ENCODE assay signal across 18 mouse cellular contexts in the genomic region with DNA sequence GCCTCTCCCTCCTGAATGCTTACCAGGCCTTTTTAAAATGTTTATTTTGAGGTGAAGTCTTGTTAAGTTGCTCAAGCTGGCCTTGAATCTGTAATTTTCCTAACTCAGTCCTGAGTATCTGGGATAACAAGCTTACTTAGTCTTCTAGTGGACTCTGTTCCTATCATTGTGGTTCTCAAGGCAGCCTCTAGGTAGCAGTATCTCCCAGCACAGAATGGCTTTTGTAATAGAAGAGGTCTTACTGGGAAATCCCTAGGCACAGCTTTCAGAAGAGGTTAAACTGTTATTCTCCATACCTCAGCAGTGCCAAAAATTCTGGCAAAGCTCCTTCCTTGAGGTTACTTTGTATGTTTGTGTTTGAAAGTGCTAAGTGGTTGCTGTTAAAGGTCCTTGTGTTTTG. TPM values are rescaled to one million over a fixed set of nuclear protein-coding genes. Genes with fewer than 3 reads are reported as not detected.
DNase-seq lines count a peak whose midpoint lies in the region; ATAC-seq and TF ChIP-seq lines count a peak whose summit lies in the region.
"Had no signal": no experiment of that assay in that cellular context is flagged by ENCODE, and none has a peak within 500 bp of the region (broad histone marks: within the 10 kb centered on the region; RNA-seq: fewer than 3 reads in every experiment).

No protein-coding gene starts in this region.

- H3K4me3 ChIP-seq in forebrain, postnatal 0 days (ENCODE audit: low read depth, low read length), result no peak overlapping the region
- H3K4me3 ChIP-seq in forebrain, embryonic 12.5 days (replicated peaks), result no peak overlapping the region
- H3K4me3 ChIP-seq in left cerebral cortex, adult 2 months, result no peak overlapping the region
- H3K4me3 ChIP-seq in CH12.LX (replicated peaks in 1 of 3; ENCODE audit: low read depth in 2 of 3, low read length in 2 of 3, poor library complexity in 1 of 3), result no peak overlapping the region
- H3K4me3 ChIP-seq: kidney, embryonic 15.5 days; liver, embryonic 12.5 days; myocyte had no signal

- peaks cover 6% of the 10 kb centered on the region; the same call in 1 of the 2 replicates for H3K79me2 ChIP-seq in CH12.LX (replicated peaks; ENCODE audit: control insufficient read depth, extremely low read depth, insufficient read depth, poor library complexity, severe bottlenecking)

- TF ChIP-seq POLR2A in CH12.LX (IDR thresholded peaks at IDR 0.05; ENCODE audit: low read depth, low read length), result no peak

- no peak for TF ChIP-seq EP300 in CH12.LX (IDR thresholded peaks at IDR 0.05; ENCODE audit: low read length)

- H3K27me3 ChIP-seq in forebrain, postnatal 0 days (ENCODE audit: insufficient read depth, low read length), result no peaks in the 10 kb centered on the region
- no peaks in the 10 kb centered on the region for H3K27me3 ChIP-seq in forebrain, embryonic 12.5 days
- no peaks in the 10 kb centered on the region for H3K27me3 ChIP-seq in CH12.LX (replicated peaks)
- H3K27me3 ChIP-seq: kidney, embryonic 15.5 days; liver, embryonic 12.5 days had no signal

- TF ChIP-seq CTCF in forebrain, postnatal 0 days (IDR thresholded peaks at IDR 0.05; ENCODE audit: low read depth), result peak; percentile 76
- peak; percentile 62 for TF ChIP-seq CTCF in left cerebral cortex, adult 2 months (IDR thresholded peaks at IDR 0.05)
- peak in 1 of 2 experiments; percentile 42; a peak in 2 of 4 replicates for TF ChIP-seq CTCF in CH12.LX (conservative IDR thresholded peaks at IDR 0.05 in 1 of 2, IDR thresholded peaks at IDR 0.05 in 1 of 2; ENCODE audit: low read depth in 2 of 2, low read length in 2 of 2)

- intact Hi-C loops in left cerebral cortex, adult 2 months (cut with DNase I), result no loop called here
- intact Hi-C loops in left cerebral cortex, postnatal 10 days (cut with DNase I), result loop anchor here (5.0 kb wide), 1 partner anchor 47 kb away; a partner anchor contains a TSS

- peaks cover 96% of the 10 kb centered on the region for H3K36me3 ChIP-seq in forebrain, postnatal 0 days (ENCODE audit: insufficient read depth)
- peaks cover 98% of the 10 kb centered on the region for H3K36me3 ChIP-seq in forebrain, embryonic 12.5 days (replicated peaks)
- peaks cover 85 to 97% of the 10 kb centered on the region in 2 experiments for H3K36me3 ChIP-seq in CH12.LX (replicated peaks in 1 of 2; ENCODE audit: control insufficient read depth in 1 of 2, insufficient read depth in 1 of 2, low read length in 1 of 2)

- in situ Hi-C loops in CH12.LX (cut with MboI; ENCODE audit: low pct_ligation_motif_present, low pct_unique_long_range_greater_than_20kb, low sequenced_read_pairs), result loop anchor here (25.0 kb wide), 1 partner anchor 447 kb away; a partner anchor contains a TSS

- dilution Hi-C loops in CH12.LX (cut with MboI; ENCODE audit: extremely low pct_ligation_motif_present, extremely low pct_unique_long_range_greater_than_20kb, low sequenced_read_pairs), result no loop called here

- no peak overlapping the region for H3K4me2 ChIP-seq in forebrain, postnatal 0 days (ENCODE audit: low read depth)
- H3K4me2 ChIP-seq in forebrain, embryonic 12.5 days, result no peak overlapping the region
- H3K4me2 ChIP-seq in CH12.LX (ENCODE audit: insufficient read depth, low read depth, poor library complexity, severe bottlenecking), result no peak overlapping the region
- H3K4me2 ChIP-seq: kidney, embryonic 15.5 days; liver, embryonic 12.5 days had no signal

- no peak overlapping the region for H3K9ac ChIP-seq in forebrain, postnatal 0 days
- no peak overlapping the region for H3K9ac ChIP-seq in forebrain, embryonic 12.5 days
- no peak overlapping the region for H3K9ac ChIP-seq in CH12.LX (ENCODE audit: insufficient read depth, low read depth)
- H3K9ac ChIP-seq: kidney, embryonic 15.5 days; liver, embryonic 12.5 days had no signal

- no peak overlapping the region for H3K27ac ChIP-seq in forebrain, postnatal 0 days (ENCODE audit: low read depth, low read length)
- H3K27ac ChIP-seq in forebrain, embryonic 12.5 days, result no peak overlapping the region
- H3K27ac ChIP-seq in left cerebral cortex, adult 2 months, result no peak overlapping the region
- H3K27ac ChIP-seq in CH12.LX (ENCODE audit: insufficient read depth, low read depth), result no peak overlapping the region
- H3K27ac ChIP-seq: kidney, embryonic 15.5 days; liver, embryonic 12.5 days had no signal

- peak; percentile 67 for DNase-seq in forebrain, postnatal 0 days
- no peak for DNase-seq in left cerebral cortex, adult 2 months (ENCODE audit: extremely low spot score in 1 of 2, low spot score in 2 of 2)
- DNase-seq in left cerebral cortex, postnatal 10 days (ENCODE audit: extremely low spot score in 1 of 2, low spot score in 2 of 2), result no peak
- DNase-seq in CH12.LX (ENCODE audit: extremely low read depth) (no peak), NIH3T3 (ENCODE audit: low read depth) (peak; percentile 72)
- DNase-seq in adrenal gland, adult 2 months, result no peak
- DNase-seq in urinary bladder, postnatal 10 days (ENCODE audit: low spot score), result no peak
- DNase-seq: heart, adult 18-20 months; heart, postnatal 4 days; thymus, adult 18-20 months had no signal

- peak; percentile 70; the same call in 1 of the 2 replicates for ATAC-seq in forebrain, postnatal 0 days
- ATAC-seq in forebrain, embryonic 12.5 days (ENCODE audit: low FRiP score), result no peak
- ATAC-seq: liver, embryonic 12.5 days had no signal

- peak; percentile 5 for TF ChIP-seq RAD21 in CH12.LX (IDR thresholded peaks at IDR 0.05; ENCODE audit: low read depth, low read length)

- no peaks in the 10 kb centered on the region for H3K9me3 ChIP-seq in forebrain, postnatal 0 days (ENCODE audit: low read length)
- H3K9me3 ChIP-seq in forebrain, embryonic 12.5 days, result no peaks in the 10 kb centered on the region
- no peaks in the 10 kb centered on the region for H3K9me3 ChIP-seq in CH12.LX (replicated peaks; ENCODE audit: low read length)
- H3K9me3 ChIP-seq: kidney, embryonic 15.5 days; liver, embryonic 12.5 days had no signal

- no peaks in the 10 kb centered on the region for H3K4me1 ChIP-seq in forebrain, postnatal 0 days (ENCODE audit: insufficient read depth)
- H3K4me1 ChIP-seq in forebrain, embryonic 12.5 days, result no peaks in the 10 kb centered on the region
- peaks cover 0 to 5% of the 10 kb centered on the region in 2 experiments; a peak in 1 of 4 replicates for H3K4me1 ChIP-seq in CH12.LX (ENCODE audit: control insufficient read depth in 1 of 2, insufficient read depth in 2 of 2)
- H3K4me1 ChIP-seq: kidney, embryonic 15.5 days; liver, embryonic 12.5 days had no signal

RNA-seq across cellular contexts. Expression of a gene that starts 13.6 kb away (rescaled TPM):
- 7.1 and 15.2 TPM in 2 replicates for total RNA-seq in forebrain, postnatal 0 days (2014; rRNA removed)
- 31.3 and 36.4 TPM in 2 replicates for polyA plus RNA-seq in forebrain, postnatal 0 days (2015; fragmentation: Nextera tagmentation; extraction: Ambion mirVana)
- polyA plus RNA-seq in forebrain, embryonic 12.5 days (2016; fragmentation: Nextera tagmentation; extraction: Ambion mirVana), result 33.0 and 34.0 TPM in 2 replicates
- 10 to 100 TPM; 25.3 to 26.0 TPM for total RNA-seq in left cerebral cortex, adult 2 months (2021)
- 10 to 100 TPM; 20.4 to 22.1 TPM for total RNA-seq in left cerebral cortex, postnatal 10 days (2021)
- total RNA-seq in CH12.LX (2012; rRNA removed) (11.0 and 18.0 TPM in 2 replicates), CH12.LX (2014; rRNA removed) (18.8 and 19.9 TPM in 2 replicates)
- 16.3 and 18.2 TPM in 2 replicates for polyA plus RNA-seq in CH12.LX (2012; ENCODE audit: insufficient read length, low read depth)
- total RNA-seq in adrenal gland, adult 2 months (2021), result 10 to 100 TPM; 12.2 to 13.1 TPM
- 26.7 and 28.1 TPM in 2 replicates for polyA plus RNA-seq in adrenal gland, adult 2 months (2012; rRNA removed)

RNA-seq across cellular contexts. Expression of a gene that starts 14.1 kb away (rescaled TPM):
- total RNA-seq in forebrain, postnatal 0 days (2014; rRNA removed), result 273 and 320 TPM in 2 replicates
- 552 and 579 TPM in 2 replicates for polyA plus RNA-seq in forebrain, postnatal 0 days (2015; fragmentation: Nextera tagmentation; extraction: Ambion mirVana)
- 610 and 617 TPM in 2 replicates for polyA plus RNA-seq in forebrain, embryonic 12.5 days (2016; fragmentation: Nextera tagmentation; extraction: Ambion mirVana)
- total RNA-seq in left cerebral cortex, adult 2 months (2021), result 100 to 1,000 TPM; 200 to 226 TPM
- 100 to 1,000 TPM; 245 to 257 TPM for total RNA-seq in left cerebral cortex, postnatal 10 days (2021)
- total RNA-seq in CH12.LX (2012; rRNA removed) (484 and 566 TPM in 2 replicates), CH12.LX (2014; rRNA removed) (483 and 577 TPM in 2 replicates)
- 505 and 599 TPM in 2 replicates for polyA plus RNA-seq in CH12.LX (2012; ENCODE audit: insufficient read length, low read depth)
- total RNA-seq in adrenal gland, adult 2 months (2021), result 100 to 1,000 TPM; 241 to 294 TPM
- polyA plus RNA-seq in adrenal gland, adult 2 months (2012; rRNA removed), result 63.3 and 81.3 TPM in 2 replicates

RNA-seq across cellular contexts. Expression of a gene that starts 33.6 kb away (rescaled TPM):
- 63.2 and 65.8 TPM in 2 replicates for total RNA-seq in forebrain, postnatal 0 days (2014; rRNA removed)
- polyA plus RNA-seq in forebrain, postnatal 0 days (2015; fragmentation: Nextera tagmentation; extraction: Ambion mirVana), result 49.3 and 61.7 TPM in 2 replicates
- 49.8 and 51.5 TPM in 2 replicates for polyA plus RNA-seq in forebrain, embryonic 12.5 days (2016; fragmentation: Nextera tagmentation; extraction: Ambion mirVana)
- total RNA-seq in left cerebral cortex, adult 2 months (2021), result 10 to 100 TPM; 48.8 to 52.7 TPM
- 10 to 100 TPM; 45.7 to 47.7 TPM for total RNA-seq in left cerebral cortex, postnatal 10 days (2021)
- total RNA-seq in CH12.LX (2012; rRNA removed) (68.1 and 84.0 TPM in 2 replicates), CH12.LX (2014; rRNA removed) (75.5 and 77.5 TPM in 2 replicates)
- 109 and 111 TPM in 2 replicates for polyA plus RNA-seq in CH12.LX (2012; ENCODE audit: insufficient read length, low read depth)
- 10 to 100 TPM; 33.1 to 36.3 TPM for total RNA-seq in adrenal gland, adult 2 months (2021)
- 19.9 and 23.0 TPM in 2 replicates for polyA plus RNA-seq in adrenal gland, adult 2 months (2012; rRNA removed)

RNA-seq across cellular contexts. Expression of a gene that starts 37.4 kb away (rescaled TPM):
- total RNA-seq in forebrain, postnatal 0 days (2014; rRNA removed), result 42.5 and 46.7 TPM in 2 replicates
- polyA plus RNA-seq in forebrain, postnatal 0 days (2015; fragmentation: Nextera tagmentation; extraction: Ambion mirVana), result 8.4 and 11.9 TPM in 2 replicates
- 1.9 and 2.6 TPM in 2 replicates for polyA plus RNA-seq in forebrain, embryonic 12.5 days (2016; fragmentation: Nextera tagmentation; extraction: Ambion mirVana)
- total RNA-seq in left cerebral cortex, adult 2 months (2021), result 100 to 1,000 TPM; 101 to 102 TPM
- total RNA-seq in left cerebral cortex, postnatal 10 days (2021), result 100 to 1,000 TPM; 113 to 114 TPM
- total RNA-seq in CH12.LX (2012; rRNA removed) (0.04 TPM in 2 replicates), CH12.LX (2014; rRNA removed) (not detected in 2 replicates)
- not detected in 2 replicates for polyA plus RNA-seq in CH12.LX (2012; ENCODE audit: insufficient read length, low read depth)
- under 1 TPM; 0.40 to 0.90 TPM for total RNA-seq in adrenal gland, adult 2 months (2021)
- polyA plus RNA-seq in adrenal gland, adult 2 months (2012; rRNA removed), result 1.1 and 1.2 TPM in 2 replicates
- total RNA-seq: heart, adult 18-20 months; heart, postnatal 4 days had no signal
- polyA plus RNA-seq: myocyte had no signal

RNA-seq across cellular contexts. Expression of a gene that starts 41.7 kb away (rescaled TPM):
- not detected in 2 replicates for total RNA-seq in forebrain, postnatal 0 days (2014; rRNA removed)
- not detected in 2 replicates for polyA plus RNA-seq in forebrain, postnatal 0 days (2015; fragmentation: Nextera tagmentation; extraction: Ambion mirVana)
- not detected in 2 replicates for polyA plus RNA-seq in forebrain, embryonic 12.5 days (2016; fragmentation: Nextera tagmentation; extraction: Ambion mirVana)
- not detected for total RNA-seq in left cerebral cortex, adult 2 months (2021)
- not detected for total RNA-seq in left cerebral cortex, postnatal 10 days (2021)
- total RNA-seq in CH12.LX (2012; rRNA removed), result not detected in 2 replicates
- not detected in 2 replicates for total RNA-seq in CH12.LX (2014; rRNA removed)
- not detected in 2 replicates for polyA plus RNA-seq in CH12.LX (2012; ENCODE audit: insufficient read length, low read depth)
- total RNA-seq in adrenal gland, adult 2 months (2021), result not detected
- not detected in 2 replicates for polyA plus RNA-seq in adrenal gland, adult 2 months (2012; rRNA removed)
- total RNA-seq: ES-E14; heart, adult 18-20 months; heart, postnatal 4 days; layer of hippocampus, postnatal 25 days had no signal
- polyA plus RNA-seq: frontal cortex, adult 2 months; kidney, embryonic 15.5 days; liver, embryonic 12.5 days; myocyte; spleen, adult 2 months had no signal

Comparison
In these comparisons a context has a peak if more than half of its experiments do, and no peak if none do; other contexts are left out.
1. DNase-seq: peak in forebrain, postnatal 0 days (single experiment) and NIH3T3 (single experiment); none in left cerebral cortex, adult 2 months (0 of 2), left cerebral cortex, postnatal 10 days (0 of 2), CH12.LX (single experiment), adrenal gland, adult 2 months (single experiment) and urinary bladder, postnatal 10 days (single experiment).